Mouse (Mus musculus): ENCODE data around the gene Rptor. TPM values are rescaled to one million over a fixed set of nuclear protein-coding genes. Genes with fewer than 3 reads are reported as not detected.

Gene Rptor
- polyA plus RNA-seq, 1 experiment from 2014 or later, result 3.1 TPM

GRCm38 (mm10) chr11:119942727-119943427, 340.2 kb downstream of the Rptor start, which contains the start of gene Baiap2:
Gene Baiap2 (plus strand): TSS chr11:119942763.
- TF ChIP-seq CTCF (IDR thresholded peaks at IDR 0.05; ENCODE audit: low read depth) (no peak; the same call in 1 of the 2 replicates), EP300 (IDR thresholded peaks at IDR 0.05; ENCODE audit: low read depth) (no peak)
- DNase-seq (peak; percentile 98), ATAC-seq (peak; percentile 86)
- H3K4me2 ChIP-seq (ENCODE audit: low read depth, low read length), result peak within 1 kb of the TSS; percentile 84
- no peaks in the 10 kb centered on the region for H3K9me3 ChIP-seq (ENCODE audit: low read length)
- H3K9ac ChIP-seq (replicated peaks), result peak within 1 kb of the TSS; percentile 81
- H3K4me3 ChIP-seq (ENCODE audit: low read depth, low read length), result peak within 1 kb of the TSS; percentile 73
- peaks cover 9% of the 10 kb centered on the region for H3K27me3 ChIP-seq (ENCODE audit: insufficient read depth, low read length)
- peaks cover 49% of the 10 kb centered on the region for H3K4me1 ChIP-seq (ENCODE audit: insufficient read depth)
- no peaks in the 10 kb centered on the region for H3K36me3 ChIP-seq (replicated peaks; ENCODE audit: insufficient read depth, low read length)
- WGBS (ENCODE audit: insufficient replicate concordance), result under 1% methylated on average over 51 of the region's 79 CpGs
- peak within 1 kb of the TSS; percentile 86 for H3K27ac ChIP-seq (ENCODE audit: low read depth)

- Histone ChIP-seq H3K4me2 (ENCODE audit: low read depth, low read length) (peak overlapping the region; percentile 84), H3K4me3 (ENCODE audit: low read depth, low read length) (peak overlapping the region; percentile 73), H3K27ac (ENCODE audit: low read depth) (peak overlapping the region; percentile 29), H3K9me3 (ENCODE audit: low read length) (no peaks in the 10 kb centered on the region), H3K36me3 (replicated peaks; ENCODE audit: insufficient read depth, low read length) (no peaks in the 10 kb centered on the region), H3K9ac (replicated peaks) (peak overlapping the region; percentile 81), H3K27me3 (ENCODE audit: insufficient read depth, low read length) (peaks cover 9% of the 10 kb centered on the region), H3K4me1 (ENCODE audit: insufficient read depth) (peaks cover 49% of the 10 kb centered on the region)
- DNase-seq (no peak), ATAC-seq (no peak)
- WGBS (ENCODE audit: insufficient replicate concordance), result 2% methylated on average over 32 of the region's 32 CpGs
- no peak for TF ChIP-seq EP300 (IDR thresholded peaks at IDR 0.05; ENCODE audit: low read depth)
These were observed 340.8 kb downstream of the Rptor start for GRCm38 (mm10) chr11:119943428-119943988.

GRCm38 (mm10) chr11:119945343-119945742, 342.6 kb downstream of the Rptor start:
- Histone ChIP-seq H3K4me2 (ENCODE audit: low read depth, low read length) (peak overlapping the region; percentile 84), H3K4me1 (ENCODE audit: insufficient read depth) (peaks cover 51% of the 10 kb centered on the region), H3K9me3 (ENCODE audit: low read length) (no peaks in the 10 kb centered on the region), H3K36me3 (replicated peaks; ENCODE audit: insufficient read depth, low read length) (no peaks in the 10 kb centered on the region), H3K27me3 (ENCODE audit: insufficient read depth, low read length) (peaks cover 9% of the 10 kb centered on the region), H3K4me3 (ENCODE audit: low read depth, low read length) (peak overlapping the region; percentile 73), H3K9ac (replicated peaks) (peak overlapping the region; percentile 81), H3K27ac (ENCODE audit: low read depth) (peak overlapping the region; percentile 96)
- DNase-seq (peak; percentile 67), ATAC-seq (peak; percentile 11)
- 61% methylated on average over 7 of the region's 7 CpGs for WGBS (ENCODE audit: insufficient replicate concordance)
- peak; percentile 30; the same call in 1 of the 2 replicates for TF ChIP-seq EP300 (IDR thresholded peaks at IDR 0.05; ENCODE audit: low read depth)
- TF ChIP-seq CTCF (IDR thresholded peaks at IDR 0.05; ENCODE audit: low read depth), result no peak

DNA sequence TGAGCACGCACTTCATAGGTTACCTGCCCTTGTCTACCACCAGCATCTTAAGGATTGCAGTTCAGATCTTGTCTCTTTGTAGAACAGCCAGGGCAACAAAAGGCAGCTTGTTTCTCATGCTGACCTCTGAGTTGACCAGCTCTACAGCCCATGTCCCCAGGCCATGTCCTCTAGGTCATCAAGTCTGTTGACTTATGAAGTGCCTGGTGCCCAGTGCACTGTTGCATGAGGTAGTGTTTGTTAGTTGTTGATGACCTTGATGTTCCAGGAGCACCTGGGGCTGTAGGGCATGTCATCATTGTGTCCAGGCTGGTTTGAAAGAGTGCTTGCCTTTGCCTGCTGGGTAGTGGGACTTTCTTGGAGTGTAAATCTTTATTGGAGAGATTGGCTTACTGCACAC, 344.7 kb downstream of the Rptor start:
- Histone ChIP-seq H3K9ac (replicated peaks) (peak overlapping the region; percentile 54), H3K4me2 (ENCODE audit: low read depth, low read length) (peak overlapping the region; percentile 47), H3K27me3 (ENCODE audit: insufficient read depth, low read length) (no peaks in the 10 kb centered on the region), H3K4me3 (ENCODE audit: low read depth, low read length) (no peak overlapping the region), H3K9me3 (ENCODE audit: low read length) (no peaks in the 10 kb centered on the region), H3K4me1 (ENCODE audit: insufficient read depth) (peaks cover 45% of the 10 kb centered on the region), H3K36me3 (replicated peaks; ENCODE audit: insufficient read depth, low read length) (no peaks in the 10 kb centered on the region), H3K27ac (ENCODE audit: low read depth) (peak overlapping the region; percentile 96)
- peak; percentile 75; the same call in 1 of the 2 replicates for TF ChIP-seq EP300 (IDR thresholded peaks at IDR 0.05; ENCODE audit: low read depth)
- TF ChIP-seq CTCF (IDR thresholded peaks at IDR 0.05; ENCODE audit: low read depth), result no peak
- DNase-seq (peak; percentile 50), ATAC-seq (peak; percentile 70)
- WGBS (ENCODE audit: insufficient replicate concordance), result 82% methylated on average over 1 of the region's 1 CpGs

DNA sequence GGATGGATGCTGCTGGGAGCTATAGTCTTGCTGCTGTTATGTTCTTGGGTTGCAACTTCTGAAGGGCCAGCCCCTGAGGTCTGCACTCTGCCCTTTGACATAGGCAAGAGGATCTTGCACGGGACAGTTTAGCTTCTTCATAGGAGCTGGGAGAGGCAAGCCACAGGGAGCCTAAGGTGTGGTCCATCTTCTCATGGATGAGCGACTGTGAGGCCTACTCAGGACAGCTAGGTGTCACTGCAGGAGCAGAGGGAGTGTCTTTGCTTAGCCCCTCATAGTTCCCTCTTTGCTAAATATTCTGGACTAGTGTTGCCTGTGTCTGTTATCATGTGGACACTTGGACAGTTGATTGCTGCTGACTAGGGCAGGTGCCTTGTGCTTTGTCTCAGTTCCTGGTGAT, 345.2 kb downstream of the Rptor start:
- DNase-seq, result no peak
- Histone ChIP-seq H3K4me1 (ENCODE audit: insufficient read depth) (peaks cover 50% of the 10 kb centered on the region), H3K36me3 (replicated peaks; ENCODE audit: insufficient read depth, low read length) (no peaks in the 10 kb centered on the region), H3K27ac (ENCODE audit: low read depth) (peak overlapping the region; percentile 96), H3K4me2 (ENCODE audit: low read depth, low read length) (peak overlapping the region; percentile 47), H3K9ac (replicated peaks) (peak overlapping the region; percentile 54), H3K27me3 (ENCODE audit: insufficient read depth, low read length) (no peaks in the 10 kb centered on the region), H3K9me3 (ENCODE audit: low read length) (no peaks in the 10 kb centered on the region), H3K4me3 (ENCODE audit: low read depth, low read length) (no peak overlapping the region)
- TF ChIP-seq CTCF (IDR thresholded peaks at IDR 0.05; ENCODE audit: low read depth), result peak; percentile 47
- no peak for TF ChIP-seq EP300 (IDR thresholded peaks at IDR 0.05; ENCODE audit: low read depth)
- 57% methylated on average over 2 of the region's 2 CpGs for WGBS (ENCODE audit: insufficient replicate concordance)
- ATAC-seq, result no peak

GRCm38 (mm10) chr11:119948305-119948704, 345.6 kb downstream of the Rptor start:
- peak overlapping the region; percentile 54 for H3K9ac ChIP-seq (replicated peaks)
- H3K9me3 ChIP-seq (ENCODE audit: low read length), result no peaks in the 10 kb centered on the region
- no peak overlapping the region; the same call in 1 of the 2 replicates for H3K4me2 ChIP-seq (ENCODE audit: low read depth, low read length)
- peaks cover 54% of the 10 kb centered on the region for H3K4me1 ChIP-seq (ENCODE audit: insufficient read depth)
- ATAC-seq, result no peak
- H3K27ac ChIP-seq (ENCODE audit: low read depth), result peak overlapping the region; percentile 96
- no peaks in the 10 kb centered on the region for H3K27me3 ChIP-seq (ENCODE audit: insufficient read depth, low read length)
- no peak for DNase-seq
- no peak overlapping the region for H3K4me3 ChIP-seq (ENCODE audit: low read depth, low read length)
- TF ChIP-seq CTCF (IDR thresholded peaks at IDR 0.05; ENCODE audit: low read depth) (no peak), EP300 (IDR thresholded peaks at IDR 0.05; ENCODE audit: low read depth) (no peak)
- 54% methylated on average over 4 of the region's 4 CpGs for WGBS (ENCODE audit: insufficient replicate concordance)
- no peaks in the 10 kb centered on the region for H3K36me3 ChIP-seq (replicated peaks; ENCODE audit: insufficient read depth, low read length)

All from liver, postnatal 0 days (tissue).